Mouse (Mus musculus): Measurements from ENCODE around the gene Scamp1. TPM values are rescaled to one million over a fixed set of nuclear protein-coding genes. Genes with fewer than 3 reads are reported as not detected.
A peak's percentile ranks its signal among the peaks of the same experiment; 100 is the strongest.

Scamp1 gene
- polyA plus RNA-seq, 1 experiment = not detected

GRCm38 (mm10) chr13:94293911-94294310, 8.3 kb upstream of the Scamp1 start:
- TF ChIP-seq POLR2A (IDR thresholded peaks at IDR 0.05; ENCODE audit: insufficient read depth, low read depth, low read length) = no peak

GRCm38 (mm10) chr13:94286195-94286594, 538 bp upstream of the Scamp1 start:
- Histone ChIP-seq H3K4me1 (ENCODE audit: control insufficient read depth, insufficient read depth, low read length) (peaks cover 4% of the 10 kb centered on the region; the same call in 1 of the 2 replicates), H3K27ac (ENCODE audit: insufficient read depth, low read depth, low read length) (peak overlapping the region; percentile 58), H3K4me3 (ENCODE audit: insufficient read depth, low read depth, low read length) (no peak overlapping the region)
- WGBS = 21% methylated on average over 5 of the region's 5 CpGs
- TF ChIP-seq CTCF (IDR thresholded peaks at IDR 0.05; ENCODE audit: insufficient read depth, low read depth, low read length) (no peak), POLR2A (IDR thresholded peaks at IDR 0.05; ENCODE audit: insufficient read depth, low read depth, low read length) (no peak)

More at GRCm38 (mm10) chr13:94293911-94294310, 8.3 kb upstream of the Scamp1 start:
- Histone ChIP-seq H3K27ac (ENCODE audit: insufficient read depth, low read depth, low read length) (no peak overlapping the region), H3K4me3 (ENCODE audit: insufficient read depth, low read depth, low read length) (no peak overlapping the region), H3K4me1 (ENCODE audit: control insufficient read depth, insufficient read depth, low read length) (0 out of 2 replicates have a peak, but pooled peaks cover 2% of the 10 kb centered on the region)
- WGBS = 36% methylated on average over 10 of the region's 10 CpGs

GRCm38 (mm10) chr13:94284543-94285269, 951 bp downstream of the Scamp1 start:
- under 1% methylated on average over 64 of the region's 65 CpGs for WGBS
- peaks cover 10% of the 10 kb centered on the region for H3K4me1 ChIP-seq (ENCODE audit: control insufficient read depth, insufficient read depth, low read length)
- peak overlapping the region; percentile 78 for H3K4me3 ChIP-seq (ENCODE audit: insufficient read depth, low read depth, low read length)
- H3K27ac ChIP-seq (ENCODE audit: insufficient read depth, low read depth, low read length) = peak overlapping the region; percentile 47
- no peak for TF ChIP-seq POLR2A (IDR thresholded peaks at IDR 0.05; ENCODE audit: insufficient read depth, low read depth, low read length)
- TF ChIP-seq CTCF (IDR thresholded peaks at IDR 0.05; ENCODE audit: insufficient read depth, low read depth, low read length) = no peak

- Histone ChIP-seq H3K27ac (ENCODE audit: insufficient read depth, low read depth, low read length) (no peak overlapping the region), H3K4me3 (ENCODE audit: insufficient read depth, low read depth, low read length) (no peak overlapping the region), H3K4me1 (ENCODE audit: control insufficient read depth, insufficient read depth, low read length) (peaks cover 16% of the 10 kb centered on the region)
- TF ChIP-seq CTCF (IDR thresholded peaks at IDR 0.05; ENCODE audit: insufficient read depth, low read depth, low read length) (no peak), POLR2A (IDR thresholded peaks at IDR 0.05; ENCODE audit: insufficient read depth, low read depth, low read length) (no peak)
- WGBS = 46% methylated on average over 5 of the region's 5 CpGs
Observed at GRCm38 (mm10) chr13:94279420-94279819, 6.2 kb downstream of the Scamp1 start.

- H3K27ac ChIP-seq (ENCODE audit: insufficient read depth, low read depth, low read length) = no peak overlapping the region
- WGBS = 91% methylated on average over 6 of the region's 6 CpGs
- TF ChIP-seq POLR2A (IDR thresholded peaks at IDR 0.05; ENCODE audit: insufficient read depth, low read depth, low read length) (no peak), CTCF (IDR thresholded peaks at IDR 0.05; ENCODE audit: insufficient read depth, low read depth, low read length) (no peak)
- H3K4me1 ChIP-seq (ENCODE audit: control insufficient read depth, insufficient read depth, low read length) = peaks cover 14% of the 10 kb centered on the region
- H3K4me3 ChIP-seq (ENCODE audit: insufficient read depth, low read depth, low read length) = no peak overlapping the region
Observed at GRCm38 (mm10) chr13:94271284-94271683, 14.4 kb downstream of the Scamp1 start.

- no peak for TF ChIP-seq CTCF (IDR thresholded peaks at IDR 0.05; ENCODE audit: insufficient read depth, low read depth, low read length)
- no peak for TF ChIP-seq POLR2A (IDR thresholded peaks at IDR 0.05; ENCODE audit: insufficient read depth, low read depth, low read length)
- Histone ChIP-seq H3K4me1 (ENCODE audit: control insufficient read depth, insufficient read depth, low read length) (peaks cover 22% of the 10 kb centered on the region), H3K27ac (ENCODE audit: insufficient read depth, low read depth, low read length) (no peak overlapping the region), H3K4me3 (ENCODE audit: insufficient read depth, low read depth, low read length) (no peak overlapping the region)
- WGBS = 62% methylated on average over 7 of the region's 7 CpGs
Observed at GRCm38 (mm10) chr13:94268201-94268600, 17.5 kb downstream of the Scamp1 start.

- Histone ChIP-seq H3K27ac (ENCODE audit: insufficient read depth, low read depth, low read length) (no peak overlapping the region), H3K4me1 (ENCODE audit: control insufficient read depth, insufficient read depth, low read length) (peaks cover 22% of the 10 kb centered on the region), H3K4me3 (ENCODE audit: insufficient read depth, low read depth, low read length) (no peak overlapping the region)
- TF ChIP-seq POLR2A (IDR thresholded peaks at IDR 0.05; ENCODE audit: insufficient read depth, low read depth, low read length) = no peak
- no peak for TF ChIP-seq CTCF (IDR thresholded peaks at IDR 0.05; ENCODE audit: insufficient read depth, low read depth, low read length)
- 29% methylated on average over 4 of the region's 4 CpGs for WGBS
Observed at GRCm38 (mm10) chr13:94267190-94267589, 18.5 kb downstream of the Scamp1 start.

GRCm38 (mm10) chr13:94266530-94266929, 19.1 kb downstream of the Scamp1 start:
- 84% methylated on average over 6 of the region's 6 CpGs for WGBS
- TF ChIP-seq POLR2A (IDR thresholded peaks at IDR 0.05; ENCODE audit: insufficient read depth, low read depth, low read length) (no peak), CTCF (IDR thresholded peaks at IDR 0.05; ENCODE audit: insufficient read depth, low read depth, low read length) (no peak)
- H3K4me1 ChIP-seq (ENCODE audit: control insufficient read depth, insufficient read depth, low read length) = peaks cover 22% of the 10 kb centered on the region
- H3K4me3 ChIP-seq (ENCODE audit: insufficient read depth, low read depth, low read length) = no peak overlapping the region
- H3K27ac ChIP-seq (ENCODE audit: insufficient read depth, low read depth, low read length) = peak overlapping the region; percentile 22; the same call in 1 of the 2 replicates

- TF ChIP-seq CTCF (IDR thresholded peaks at IDR 0.05; ENCODE audit: insufficient read depth, low read depth, low read length) = no peak
- Histone ChIP-seq H3K4me3 (ENCODE audit: insufficient read depth, low read depth, low read length) (no peak overlapping the region), H3K4me1 (ENCODE audit: control insufficient read depth, insufficient read depth, low read length) (peaks cover 18% of the 10 kb centered on the region), H3K27ac (ENCODE audit: insufficient read depth, low read depth, low read length) (no peak overlapping the region)
- 79% methylated on average over 3 of the region's 3 CpGs for WGBS
Observed at GRCm38 (mm10) chr13:94265291-94265690, 20.4 kb downstream of the Scamp1 start.

Data from olfactory bulb, adult 2 months (tissue).